Mouse (Mus musculus) urinary bladder, postnatal 14 days (tissue): ENCODE measurements at regions not wholly inside any gene's neighbourhood (a gene's known extent, or its start where the extent isn't known, plus 50 kb on each side); places are given as distances from the start of the nearest gene placed in this dataset.

Source experiments
- DNase-seq: peaks from one replicate; pipeline ENCODE4 v3.0.0; 2021; ENCODE audit warnings: low spot score

GRCm38 (mm10) chr10:72551561-72551960 lies 103.1 kb upstream of the Zwint start:
- no peak for DNase-seq

- DNase-seq = no peak
Observed at GRCm38 (mm10) chr10:72573991-72574652, 80.5 kb upstream of the Zwint start.

DNA sequence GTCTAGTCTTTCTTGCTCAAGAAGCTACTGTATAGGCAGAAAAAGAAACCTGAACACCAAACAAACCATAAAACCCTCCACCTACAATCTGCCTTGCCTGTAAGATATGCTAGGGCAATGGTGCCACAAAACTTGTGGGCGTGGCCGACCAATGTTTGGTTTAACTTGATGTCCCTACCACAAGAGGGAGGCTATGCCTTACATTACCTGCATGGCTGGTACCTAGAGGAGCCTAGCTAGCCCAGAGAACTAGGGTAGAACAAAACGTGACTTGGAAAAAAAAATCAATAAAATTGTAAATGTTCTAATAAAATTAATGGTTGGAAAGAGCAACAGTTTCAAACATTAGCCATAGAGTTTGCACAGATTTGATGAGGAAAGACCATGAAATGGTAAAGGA lies 76.9 kb upstream of the Zwint start:
- DNase-seq = no peak

DNA sequence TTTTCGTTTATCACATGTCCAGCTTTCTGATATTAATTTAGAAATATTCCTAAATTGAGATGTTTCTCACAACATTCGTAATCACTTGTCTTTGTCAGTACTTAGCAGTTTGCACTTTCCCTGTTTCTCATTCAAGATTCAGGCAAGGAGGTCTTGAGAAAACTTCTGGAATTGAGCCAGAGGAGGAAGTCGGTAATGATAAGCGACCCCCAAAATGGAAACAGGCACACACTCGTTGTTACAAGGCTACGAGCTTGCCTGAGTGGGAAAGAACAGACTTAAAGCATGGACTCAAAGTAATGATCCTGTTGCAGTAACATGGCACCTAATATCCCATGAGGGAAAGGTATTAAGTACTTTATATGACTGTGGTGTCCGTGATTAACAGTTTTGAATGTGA lies 76.1 kb upstream of the Zwint start:
- DNase-seq = no peak

GRCm38 (mm10) chr10:72581311-72581710 lies 73.3 kb upstream of the Zwint start:
- DNase-seq = no peak

GRCm38 (mm10) chr10:72588561-72588960 lies 66.1 kb upstream of the Zwint start:
- DNase-seq = no peak

DNA sequence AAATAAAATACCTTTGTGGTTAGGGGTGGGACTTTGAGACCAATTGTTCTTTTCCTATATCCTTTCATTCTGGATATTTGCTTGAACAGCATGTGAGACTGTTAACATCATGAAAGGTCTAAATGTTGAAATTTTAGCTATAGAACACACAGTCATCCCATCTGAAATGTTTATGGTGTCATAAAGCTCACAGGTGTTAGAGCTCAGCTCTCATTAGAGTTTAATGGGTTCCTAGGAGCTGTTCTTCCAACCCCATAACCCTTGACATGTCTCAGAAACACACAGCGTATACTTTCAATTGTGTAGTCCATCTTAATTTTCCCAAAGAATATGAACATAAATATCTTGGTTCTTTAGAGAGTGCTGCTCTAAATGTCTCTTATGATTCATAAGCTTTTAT lies 61.6 kb upstream of the Zwint start:
- no peak for DNase-seq
